Mouse (Mus musculus) neural tube, embryonic 14.5 days (tissue): ENCODE results near the gene Zc3h7a. TPM values are rescaled to one million over a fixed set of nuclear protein-coding genes. Genes with fewer than 3 reads are reported as not detected.

Experiments
- ATAC-seq: fragments of 200-750 bp; cut with Nextera tagmentation; 2 replicates; pipeline ENCODE4 v1.8.0; 2017; ENCODE audit warnings: low read depth, mild to moderate bottlenecking, moderate TSS enrichment, moderate library complexity
- H3K27ac ChIP-seq: fragments of 300-500 bp; sonication (generic); 2 replicates; pipeline ENCODE4 v1.5.1; 2014; ENCODE audit warnings: low read depth, mild to moderate bottlenecking, control low read depth, low read length, moderate library complexity, mixed read lengths
- H3K27me3 ChIP-seq: fragments of 300-500 bp; sonication (generic); 2 replicates; pipeline ENCODE4 v1.6.1; 2014; ENCODE audit warnings: low read length; ENCODE audit not compliant: control insufficient read depth, insufficient read depth
- H3K36me3 ChIP-seq: fragments of 300-500 bp; sonication (generic); 2 replicates; pipeline ENCODE4 v1.6.1; 2014; ENCODE audit warnings: low read length, mixed read lengths; ENCODE audit not compliant: control insufficient read depth, insufficient read depth
- H3K4me1 ChIP-seq: fragments of 300-500 bp; sonication (generic); 2 replicates; pipeline ENCODE4 v1.6.1; 2014; ENCODE audit warnings: low read length; ENCODE audit not compliant: control insufficient read depth, insufficient read depth
- H3K4me2 ChIP-seq: fragments of 300-500 bp; sonication (generic); 2 replicates; pipeline ENCODE4 v1.6.1; 2014; ENCODE audit warnings: mild to moderate bottlenecking, low read depth, low read length, control low read depth
- H3K4me3 ChIP-seq: fragments of 300-500 bp; sonication (generic); 2 replicates; pipeline ENCODE4 v1.5.1; 2014; ENCODE audit warnings: low read depth, low read length, control low read depth, mixed read lengths
- H3K9ac ChIP-seq: fragments of 300-500 bp; sonication (generic); replicated peaks from 2 replicates; pipeline ENCODE4 v1.6.1; 2014; ENCODE audit warnings: low read depth, mild to moderate bottlenecking, control low read depth, low read length, mixed read lengths
- H3K9me3 ChIP-seq: fragments of 300-500 bp; sonication (generic); 2 replicates; pipeline ENCODE4 v1.6.1; 2016; ENCODE audit warnings: low read length; ENCODE audit not compliant: control insufficient read depth
- WGBS: fragments of 180-500 bp; shearing (Covaris S2); extraction: QIAGEN DNeasy Blood & Tissue Kit; methylation state at CpG from one replicate; pipeline ENCODE4 v1.1.7; 2014; 5-methylcytosine and 5-hydroxymethylcytosine counted together
- polyA plus RNA-seq: library from polyadenylated mRNA; unstranded; fragments of >200 nt; fragmentation: Nextera tagmentation; extraction: Ambion mirVana; gene quantifications from 2 replicates; pipeline ENCODE4 v1.2.1, GENCODE M21; 2014

The Zc3h7a gene
- polyA plus RNA-seq, 1 experiment from 2014 or later: 87.0 TPM

- no peak overlapping the region for H3K27ac ChIP-seq
- H3K27me3 ChIP-seq: no peaks in the 10 kb centered on the region
- no peak overlapping the region for H3K4me2 ChIP-seq
- no peaks in the 10 kb centered on the region for H3K9me3 ChIP-seq
- no peaks in the 10 kb centered on the region for H3K4me1 ChIP-seq
- peaks cover 20% of the 10 kb centered on the region for H3K36me3 ChIP-seq
- ATAC-seq: no peak
- no peak overlapping the region for H3K9ac ChIP-seq
- 95% methylated on average over 2 of the region's 2 CpGs for WGBS
- H3K4me3 ChIP-seq: no peak overlapping the region
Observed at GRCm38 (mm10) chr16:11125371-11125770, 50.8 kb downstream of the Zc3h7a start.

GRCm38 (mm10) chr16:11124110-11124509, 52.1 kb downstream of the Zc3h7a start:
- Histone ChIP-seq H3K9me3 (no peaks in the 10 kb centered on the region), H3K36me3 (peaks cover 20% of the 10 kb centered on the region), H3K4me2 (no peak overlapping the region), H3K27me3 (no peaks in the 10 kb centered on the region), H3K9ac (no peak overlapping the region), H3K4me3 (no peak overlapping the region), H3K27ac (no peak overlapping the region), H3K4me1 (no peaks in the 10 kb centered on the region)
- WGBS: 91% methylated on average over 1 of the region's 1 CpGs
- no peak for ATAC-seq

DNA sequence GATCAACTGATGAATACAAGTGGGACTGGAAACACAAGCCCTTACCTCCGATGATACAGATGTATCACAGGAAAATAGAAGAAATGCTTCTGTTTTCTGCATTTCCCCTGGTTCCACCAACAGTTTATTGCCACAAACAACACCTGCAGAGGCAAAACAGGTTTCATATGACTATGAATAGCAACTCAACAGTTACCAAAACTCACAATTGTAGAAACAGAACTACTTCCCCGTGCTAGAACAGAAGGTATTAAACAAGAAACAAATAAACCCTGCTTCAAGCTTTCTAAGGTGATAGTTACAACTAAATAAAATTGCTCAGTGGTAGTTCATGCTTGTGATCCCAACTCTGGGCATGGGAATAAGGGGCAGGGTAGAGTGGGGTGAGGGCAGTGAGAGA, 53.6 kb downstream of the Zc3h7a start:
- H3K9ac ChIP-seq: no peak overlapping the region
- WGBS: 88% methylated on average over 2 of the region's 2 CpGs
- H3K36me3 ChIP-seq: peaks cover 15% of the 10 kb centered on the region
- no peak overlapping the region for H3K4me3 ChIP-seq
- H3K4me2 ChIP-seq: no peak overlapping the region
- H3K9me3 ChIP-seq: no peaks in the 10 kb centered on the region
- no peaks in the 10 kb centered on the region for H3K27me3 ChIP-seq
- H3K4me1 ChIP-seq: no peaks in the 10 kb centered on the region
- no peak for ATAC-seq
- H3K27ac ChIP-seq: no peak overlapping the region

GRCm38 (mm10) chr16:11109198-11109740, 66.9 kb downstream of the Zc3h7a start:
- H3K36me3 ChIP-seq: no peaks in the 10 kb centered on the region
- H3K9me3 ChIP-seq: no peaks in the 10 kb centered on the region
- no peak overlapping the region for H3K4me2 ChIP-seq
- no peak overlapping the region for H3K27ac ChIP-seq
- H3K4me1 ChIP-seq: no peaks in the 10 kb centered on the region
- no peak overlapping the region for H3K9ac ChIP-seq
- H3K27me3 ChIP-seq: no peaks in the 10 kb centered on the region
- no peak for ATAC-seq
- H3K4me3 ChIP-seq: no peak overlapping the region
- WGBS: 68% methylated on average over 4 of the region's 4 CpGs

DNA sequence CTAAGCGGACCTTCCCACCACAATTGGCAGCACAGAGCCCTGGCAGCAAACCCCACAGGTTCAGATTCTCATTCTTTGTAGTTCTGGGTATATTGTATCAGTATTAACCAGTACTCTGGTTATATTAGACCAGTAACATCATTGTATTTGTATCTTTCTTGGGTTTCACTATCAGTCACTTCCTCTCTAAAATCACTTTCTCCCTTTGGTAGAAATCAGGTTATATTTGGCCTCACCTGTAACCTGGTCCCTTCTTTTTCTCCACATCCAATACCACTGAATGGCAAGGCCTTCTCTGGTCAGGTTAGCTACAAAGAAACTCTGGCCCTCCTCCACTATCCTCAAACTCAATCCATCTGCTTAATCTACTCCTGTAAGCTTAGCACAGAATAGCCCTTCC, 71.3 kb downstream of the Zc3h7a start:
- Histone ChIP-seq H3K9ac (no peak overlapping the region), H3K4me3 (no peak overlapping the region)

GRCm38 (mm10) chr16:11097301-11097700, 78.9 kb downstream of the Zc3h7a start:
- Histone ChIP-seq H3K27me3 (no peaks in the 10 kb centered on the region), H3K9me3 (no peaks in the 10 kb centered on the region), H3K9ac (no peak overlapping the region), H3K27ac (no peak overlapping the region), H3K4me2 (no peak overlapping the region), H3K4me3 (no peak overlapping the region), H3K36me3 (peaks cover 4% of the 10 kb centered on the region; the same call in 1 of the 2 replicates), H3K4me1 (no peaks in the 10 kb centered on the region)
- WGBS: 86% methylated on average over 3 of the region's 3 CpGs
- no peak for ATAC-seq

More for the DNA sequence above, 71.3 kb downstream of the Zc3h7a start:
- Histone ChIP-seq H3K4me2 (no peak overlapping the region), H3K4me1 (no peaks in the 10 kb centered on the region), H3K9me3 (no peaks in the 10 kb centered on the region), H3K27ac (no peak overlapping the region), H3K27me3 (no peaks in the 10 kb centered on the region), H3K36me3 (no peaks in the 10 kb centered on the region)
- WGBS: 93% methylated on average over 1 of the region's 1 CpGs
- ATAC-seq: no peak

GRCm38 (mm10) chr16:11093717-11094386, 82.3 kb downstream of the Zc3h7a start:
- no peak for ATAC-seq
- Histone ChIP-seq H3K9me3 (no peaks in the 10 kb centered on the region), H3K4me1 (no peaks in the 10 kb centered on the region), H3K36me3 (peaks cover 24% of the 10 kb centered on the region), H3K4me2 (no peak overlapping the region), H3K4me3 (no peak overlapping the region), H3K27me3 (no peaks in the 10 kb centered on the region), H3K27ac (no peak overlapping the region), H3K9ac (no peak overlapping the region)
- WGBS: 93% methylated on average over 13 of the region's 13 CpGs

DNA sequence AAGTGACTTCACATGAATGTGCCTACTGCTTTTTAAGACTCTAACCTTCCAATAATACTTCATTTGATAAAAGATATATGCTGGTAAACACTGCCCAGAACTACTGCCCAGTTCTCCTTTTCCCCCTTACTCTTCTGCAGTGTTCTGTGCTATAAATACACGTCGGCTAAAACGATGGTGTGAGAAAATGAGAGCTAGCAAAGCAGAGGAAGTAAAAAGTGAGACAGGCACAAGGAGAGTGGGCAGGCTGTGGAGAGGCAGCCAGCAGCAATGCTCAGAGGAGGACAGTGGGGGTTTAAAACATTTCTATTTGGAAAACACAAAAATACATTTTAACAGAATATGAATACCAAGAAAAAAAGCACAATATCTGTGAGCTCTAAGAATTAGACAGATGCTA, 83.7 kb downstream of the Zc3h7a start:
- no peak for ATAC-seq
- no peaks in the 10 kb centered on the region for H3K27me3 ChIP-seq
- H3K4me1 ChIP-seq: no peaks in the 10 kb centered on the region
- H3K4me3 ChIP-seq: no peak overlapping the region
- no peak overlapping the region for H3K27ac ChIP-seq
- no peak overlapping the region for H3K9ac ChIP-seq
- peaks cover 29% of the 10 kb centered on the region for H3K36me3 ChIP-seq
- no peak overlapping the region for H3K4me2 ChIP-seq
- 80% methylated on average over 3 of the region's 3 CpGs for WGBS
- H3K9me3 ChIP-seq: no peaks in the 10 kb centered on the region

GRCm38 (mm10) chr16:11092061-11092460, 84.1 kb downstream of the Zc3h7a start:
- H3K36me3 ChIP-seq: peaks cover 29% of the 10 kb centered on the region

More at GRCm38 (mm10) chr16:11092061-11092460, 84.1 kb downstream of the Zc3h7a start:
- no peak overlapping the region for H3K4me2 ChIP-seq
- H3K27ac ChIP-seq: no peak overlapping the region
- WGBS: 71% methylated on average over 4 of the region's 4 CpGs
- no peak overlapping the region for H3K9ac ChIP-seq
- ATAC-seq: no peak
- H3K9me3 ChIP-seq: no peaks in the 10 kb centered on the region
- no peaks in the 10 kb centered on the region for H3K27me3 ChIP-seq
- H3K4me3 ChIP-seq: no peak overlapping the region
- no peaks in the 10 kb centered on the region for H3K4me1 ChIP-seq
